Mouse (Mus musculus): Measurements from ENCODE around the gene Olfr1510.
"Not testable (repeated sequence)": the region's sequence is repeated elsewhere in the genome, so short reads cannot be mapped to it uniquely, and the experiment has no call there.

DNA sequence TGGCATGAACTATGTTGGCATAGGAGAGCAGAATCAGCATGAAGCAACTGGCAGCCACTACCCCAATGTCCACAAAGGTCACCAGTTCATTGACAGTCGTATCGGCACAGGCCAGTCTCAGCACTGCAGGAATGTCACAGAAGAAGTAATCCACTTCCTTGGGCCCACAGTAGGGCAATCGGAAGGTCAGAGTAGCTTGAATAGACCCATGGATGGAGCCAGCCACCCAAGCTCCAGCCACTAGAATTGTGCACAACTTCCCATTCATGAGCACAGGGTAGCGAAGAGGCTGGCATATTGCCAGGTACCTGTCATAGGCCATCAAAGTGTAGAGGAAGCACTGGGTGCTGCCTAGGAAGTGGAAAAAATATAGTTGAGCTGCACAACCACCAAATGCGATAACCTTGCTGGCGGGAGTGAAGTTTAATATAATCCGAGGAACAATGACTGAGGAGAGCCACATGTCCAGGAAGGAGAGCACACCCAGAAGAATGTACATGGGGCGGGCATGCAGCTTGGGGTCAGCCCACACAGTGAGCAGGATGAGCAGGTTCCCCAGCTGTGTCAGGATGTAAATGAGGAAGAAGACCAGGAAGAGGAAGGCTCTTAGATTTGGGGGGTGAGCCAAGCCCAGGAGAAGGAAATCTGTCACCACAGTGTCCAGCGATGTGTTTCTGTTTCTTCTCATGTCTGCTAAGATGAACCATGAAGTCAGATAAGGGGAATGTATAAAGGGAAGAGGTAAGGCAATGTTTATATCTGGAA lies 23.9 kb downstream of the Olfr1510 start:
- not testable (repeated sequence) for TF ChIP-seq CTCF (IDR thresholded peaks at IDR 0.05 in 2 of 3, conservative IDR thresholded peaks at IDR 0.05 in 1 of 3; ENCODE audit: control insufficient read depth in 1 of 3, insufficient read depth in 1 of 3, low read depth in 2 of 3, low read length in 3 of 3, poor library complexity in 1 of 3, severe bottlenecking in 1 of 3); BHLHE40 (IDR thresholded peaks at IDR 0.05; ENCODE audit: borderline replicate concordance, low read depth, low read length); MYC (IDR thresholded peaks at IDR 0.05; ENCODE audit: low read depth, low read length); CHD2 (IDR thresholded peaks at IDR 0.05; ENCODE audit: low read length); POLR2A (IDR thresholded peaks at IDR 0.05; ENCODE audit: control insufficient read depth in 1 of 2, insufficient read depth in 1 of 2, low read depth in 1 of 2, low read length in 2 of 2, poor library complexity in 1 of 2); GATA1 (IDR thresholded peaks at IDR 0.05; ENCODE audit: low read depth, low read length); JUND (IDR thresholded peaks at IDR 0.05; ENCODE audit: low read depth, low read length); TCF12 (IDR thresholded peaks at IDR 0.05; ENCODE audit: low read depth, low read length); POLR2AphosphoS5 (IDR thresholded peaks at IDR 0.05; ENCODE audit: borderline replicate concordance, low read depth, low read length); EP300 (IDR thresholded peaks at IDR 0.05; ENCODE audit: low read depth in 1 of 2, low read length in 2 of 2); ZNF384 (IDR thresholded peaks at IDR 0.05; ENCODE audit: low read depth, low read length); ELF1 (IDR thresholded peaks at IDR 0.05; ENCODE audit: low read depth, low read length); E2F4 (IDR thresholded peaks at IDR 0.05; ENCODE audit: borderline replicate concordance, low read depth, low read length); MAZ (IDR thresholded peaks at IDR 0.05; ENCODE audit: low read depth, low read length)

Data from MEL (cell line).